Mouse (Mus musculus) ES-Bruce4 (cell line): Measurements from ENCODE around the gene Gm28305.
A peak's percentile ranks its signal among the peaks of the same experiment; 100 is the strongest.

ENCODE experiments used
- CTCF ChIP-seq: IDR thresholded peaks from one replicate; pipeline ENCODE4 v1.8.1; 2011; ENCODE audit warnings: low read depth, low read length
- POLR2A ChIP-seq: IDR thresholded peaks from one replicate; pipeline ENCODE4 v1.8.1; 2011; ENCODE audit warnings: low read length; ENCODE audit not compliant: insufficient read depth

DNA sequence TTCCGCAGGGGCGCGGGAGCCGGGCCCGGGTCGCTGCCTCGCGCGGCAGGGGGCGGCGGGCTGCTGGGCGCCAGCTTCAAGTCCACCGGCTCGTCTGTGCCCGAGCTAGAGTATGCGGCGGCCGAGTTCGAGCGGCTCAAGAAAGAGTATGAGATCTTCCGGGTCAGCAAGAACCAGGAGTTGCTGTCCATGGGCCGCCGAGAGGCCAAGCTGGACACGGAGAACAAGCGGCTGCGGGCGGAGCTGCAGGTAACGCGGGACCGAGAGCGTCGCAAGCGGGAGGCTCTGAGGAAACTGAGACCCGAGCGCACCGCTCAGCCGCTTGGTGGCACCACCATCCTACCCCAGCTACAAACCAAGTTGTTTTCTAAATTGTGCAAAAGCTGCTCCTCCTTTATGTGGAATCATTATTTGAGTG is 37.5 kb upstream of the Gm28305 start:
- no peak for TF ChIP-seq POLR2A
- peak; percentile 72 for TF ChIP-seq CTCF
